Mouse (Mus musculus): Measurements from ENCODE around the gene Atp6v1d.

The Atp6v1d gene

GRCm38 (mm10) chr12:78861496-78862253 is at the start of gene Atp6v1d, which contains the start of gene Eif2s1:
TSS of gene Atp6v1d (minus strand) at chr12:78861638.
TSS of gene Eif2s1 (plus strand) at chr12:78861819.
- DNase-seq (ENCODE audit: low read depth): peak; percentile 98

DNA sequence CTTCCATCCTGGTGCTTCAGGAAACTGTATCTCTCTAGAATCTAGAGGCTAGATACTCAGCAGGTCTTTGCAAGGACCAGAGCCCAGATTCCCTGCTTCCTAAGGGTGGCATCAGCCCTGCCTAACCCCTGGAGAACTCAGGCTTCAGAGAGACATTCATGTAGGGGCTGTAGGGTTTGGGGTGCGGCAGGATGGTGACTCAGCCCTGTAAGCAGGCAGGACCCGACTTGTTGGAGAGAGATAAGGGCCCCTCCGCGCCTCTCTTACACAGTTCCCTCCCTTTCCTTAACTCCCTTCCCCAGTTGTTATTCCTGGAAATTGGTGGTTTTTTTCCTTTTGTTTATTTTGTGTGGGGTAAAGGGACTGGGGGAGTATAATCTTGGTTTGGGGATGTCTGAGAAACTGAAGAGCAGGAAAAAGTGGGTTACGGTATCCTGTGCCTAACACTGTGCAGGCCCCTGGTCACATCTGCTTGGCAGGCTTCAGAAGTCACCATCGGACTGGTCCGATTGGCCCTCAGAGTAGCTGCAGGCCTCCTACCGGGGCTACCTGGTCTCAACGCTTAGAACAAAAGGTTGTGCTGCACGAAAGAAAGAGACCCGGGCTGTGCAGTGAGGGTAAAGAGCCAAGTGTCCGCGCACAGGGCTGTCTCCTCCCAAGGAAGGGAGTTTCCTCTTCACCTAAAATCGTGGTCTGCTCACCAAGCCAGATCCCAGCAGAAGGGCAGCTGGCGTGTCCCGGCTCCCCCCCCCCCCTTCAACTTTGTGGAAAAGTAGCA is 49.4 kb upstream of the Atp6v1d start:
- DNase-seq (ENCODE audit: low read depth): peak; percentile 78

GRCm38 (mm10) chr12:78908081-78908605 is 46.7 kb upstream of the Atp6v1d start:
- no peak for DNase-seq (ENCODE audit: low read depth)

- no peak for DNase-seq (ENCODE audit: low read depth)
These were observed 45.3 kb upstream of the Atp6v1d start, which contains the start of gene Plek2 for GRCm38 (mm10) chr12:78906707-78907162. TSS of gene Plek2 (minus strand) at chr12:78906964.

- no peak for DNase-seq (ENCODE audit: low read depth)
These were observed 43.1 kb upstream of the Atp6v1d start for GRCm38 (mm10) chr12:78904499-78904898.

DNA sequence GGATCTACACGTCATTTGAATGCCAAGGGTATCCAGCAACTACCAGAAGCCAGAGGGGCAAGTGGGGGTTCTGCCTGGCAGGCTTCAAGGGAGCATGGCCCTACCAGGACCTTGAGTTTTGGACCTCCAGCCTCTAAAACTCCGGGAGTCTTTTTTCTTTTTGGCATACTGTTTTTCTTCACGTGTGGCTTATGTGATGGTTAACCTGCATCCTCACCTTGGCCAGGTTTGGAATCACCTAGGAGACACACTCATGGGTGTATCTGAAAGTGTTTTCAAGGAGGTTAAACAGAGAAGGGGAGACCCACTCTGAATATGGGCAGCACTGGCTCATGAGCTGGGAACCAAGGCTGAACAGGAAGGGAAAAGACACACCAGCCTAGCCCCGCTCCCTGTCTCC is 41.9 kb upstream of the Atp6v1d start:
- DNase-seq (ENCODE audit: low read depth): no peak

GRCm38 (mm10) chr12:78901467-78901866 is 40.0 kb upstream of the Atp6v1d start:
- no peak for DNase-seq (ENCODE audit: low read depth)

- DNase-seq (ENCODE audit: low read depth): no peak
These were observed 36.4 kb upstream of the Atp6v1d start for GRCm38 (mm10) chr12:78897861-78898260.

GRCm38 (mm10) chr12:78891149-78891548 is 29.7 kb upstream of the Atp6v1d start:
- DNase-seq (ENCODE audit: low read depth): no peak

DNA sequence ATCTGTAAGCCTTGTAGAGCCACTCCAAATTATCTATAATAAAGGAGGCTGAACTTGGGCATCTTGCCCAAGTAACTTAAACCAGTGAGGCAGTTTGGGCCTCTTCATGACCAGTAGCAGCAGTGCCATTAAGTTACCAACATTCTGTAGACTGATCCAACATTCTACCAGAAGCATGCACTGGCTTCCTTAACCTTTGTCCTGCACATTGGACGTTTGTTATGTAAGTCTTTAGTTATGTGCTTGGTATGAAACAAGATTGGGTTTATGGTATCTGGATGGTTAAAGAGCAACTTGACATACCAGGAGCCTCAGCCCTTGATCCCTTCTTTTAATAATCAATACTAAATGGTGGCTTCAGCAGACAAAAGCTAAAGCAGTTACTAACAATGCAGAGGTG is 28.6 kb upstream of the Atp6v1d start:
- no peak for DNase-seq (ENCODE audit: low read depth)

DNA sequence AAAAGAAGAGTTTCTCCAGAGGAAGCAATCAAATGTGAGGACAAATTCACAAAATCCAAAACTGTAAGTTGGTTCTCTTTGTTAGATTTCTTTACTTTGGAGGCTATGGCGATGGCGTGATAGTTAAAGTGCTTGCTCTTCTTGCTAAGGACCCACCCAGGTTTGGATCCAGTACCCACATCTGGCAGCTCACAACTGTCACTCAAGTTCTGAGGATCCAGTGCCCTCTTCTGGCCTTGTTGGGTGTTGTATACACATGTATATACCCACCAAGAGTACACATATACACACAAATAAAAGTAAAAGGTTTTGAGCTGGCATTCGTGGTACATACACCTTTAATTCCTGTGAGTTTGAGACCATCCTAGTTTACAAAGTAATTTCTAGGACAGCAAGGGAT is 13.1 kb upstream of the Atp6v1d start:
- DNase-seq (ENCODE audit: low read depth): no peak

DNA sequence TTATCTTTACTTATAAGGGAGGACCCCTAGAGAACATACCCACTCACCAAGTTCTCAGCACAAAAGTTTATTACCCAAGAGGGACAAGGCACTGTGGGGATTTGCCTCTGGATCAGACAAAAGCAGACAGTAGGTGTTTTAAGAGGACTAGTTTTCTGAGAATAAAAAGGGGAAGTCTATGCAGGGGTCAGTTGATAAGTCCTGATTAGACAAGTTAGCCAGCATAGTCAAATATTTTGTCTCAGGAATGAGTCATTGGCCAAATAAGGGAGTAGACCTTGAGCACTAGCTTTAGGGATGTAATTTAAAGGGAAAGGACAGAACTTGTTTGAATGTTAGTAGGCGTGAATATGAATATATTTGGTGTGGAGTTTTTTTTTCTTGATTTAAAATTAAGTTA is 6.7 kb upstream of the Atp6v1d start:
- no peak for DNase-seq (ENCODE audit: low read depth)

DNA sequence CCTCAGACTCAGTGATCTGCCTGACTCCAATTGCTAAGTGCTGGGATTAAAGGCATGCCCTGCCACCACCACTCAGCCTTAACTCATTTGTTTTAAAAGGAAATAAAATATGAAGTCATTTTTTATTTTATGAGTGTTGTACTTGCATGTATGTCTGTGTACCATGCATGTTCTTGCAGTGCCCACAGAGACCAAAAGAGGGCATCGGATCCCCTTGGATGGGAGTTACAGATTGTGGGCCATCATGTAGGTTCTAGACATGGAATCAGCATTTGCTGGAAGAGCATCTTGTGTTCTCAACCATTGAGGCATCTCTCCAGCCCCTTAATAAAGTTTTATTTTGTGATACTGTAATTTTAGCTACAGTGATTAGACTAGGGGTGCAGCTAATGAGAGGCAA is 4.0 kb upstream of the Atp6v1d start:
- peak; percentile 53 for DNase-seq (ENCODE audit: low read depth)

GRCm38 (mm10) chr12:78862254-78862730 is 854 bp upstream of the Atp6v1d start:
- no peak for DNase-seq (ENCODE audit: low read depth)

GRCm38 (mm10) chr12:78860921-78861495 is 430 bp downstream of the Atp6v1d start:
- no peak for DNase-seq (ENCODE audit: low read depth)

DNA sequence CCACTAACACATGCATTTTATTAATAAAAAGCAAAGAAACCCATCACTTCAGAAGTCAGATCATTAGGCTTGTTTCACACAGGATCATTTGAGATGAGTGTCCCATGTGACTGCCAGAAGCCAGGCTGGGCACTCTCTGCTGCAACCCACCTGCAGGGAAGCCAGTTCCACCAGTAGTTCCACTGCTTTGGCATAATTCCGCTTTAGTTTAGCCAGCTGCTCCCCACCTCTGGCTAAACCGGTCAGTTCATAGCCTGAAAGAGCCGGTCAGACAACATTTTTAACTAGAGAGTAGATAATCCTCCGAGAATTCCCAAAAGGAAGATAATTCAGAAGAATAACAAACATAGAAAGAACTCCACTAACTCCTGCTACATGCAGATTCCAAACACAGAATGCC is 13.2 kb downstream of the Atp6v1d start:
- no peak for DNase-seq (ENCODE audit: low read depth)

DNA sequence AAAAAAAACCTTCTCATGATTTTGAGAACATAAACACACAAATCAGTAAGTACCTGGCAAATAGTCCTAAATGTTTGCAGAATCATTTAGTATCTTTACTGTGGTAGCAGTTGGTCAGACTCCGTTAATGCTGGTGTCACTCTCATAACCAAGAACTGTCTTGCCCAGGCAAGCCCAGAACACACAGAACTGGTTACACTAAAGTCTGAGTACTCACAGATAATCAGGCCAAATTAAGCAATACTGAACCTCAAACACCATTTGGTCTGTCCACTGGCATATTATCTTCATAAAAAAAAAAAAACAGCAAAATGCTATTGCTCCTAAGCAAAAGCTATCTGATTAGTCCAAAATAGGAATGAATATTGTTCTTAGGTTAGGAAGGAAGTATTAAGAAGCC is 19.0 kb downstream of the Atp6v1d start:
- DNase-seq (ENCODE audit: low read depth): no peak

- DNase-seq (ENCODE audit: low read depth): no peak
These were observed 21.5 kb downstream of the Atp6v1d start for GRCm38 (mm10) chr12:78839906-78840305.

DNA sequence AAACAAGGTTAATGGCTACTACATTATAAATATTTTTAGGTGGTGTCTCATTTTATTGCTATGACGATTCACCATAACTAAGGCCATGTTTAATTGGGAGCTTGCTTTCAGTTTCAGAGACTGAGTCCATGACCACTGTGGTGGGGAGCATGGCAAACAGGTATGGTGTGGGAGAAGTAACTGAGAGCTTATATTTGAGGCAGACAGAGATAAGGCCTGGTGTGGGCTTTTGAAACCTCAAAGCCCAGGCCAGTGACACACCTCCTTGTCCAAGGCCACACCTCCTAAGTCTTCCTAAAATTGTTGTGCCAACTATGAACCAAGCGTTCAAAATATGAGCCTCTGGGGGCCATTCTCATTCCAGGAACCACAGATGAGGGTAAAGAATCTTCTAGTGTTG is 26.9 kb downstream of the Atp6v1d start:
- no peak for DNase-seq (ENCODE audit: low read depth)

GRCm38 (mm10) chr12:78814437-78814836 is 47.0 kb downstream of the Atp6v1d start:
- no peak for DNase-seq (ENCODE audit: low read depth)

- DNase-seq (ENCODE audit: low read depth): no peak
These were observed 59.6 kb downstream of the Atp6v1d start for GRCm38 (mm10) chr12:78801836-78802235.

- no peak for DNase-seq (ENCODE audit: low read depth)
These were observed 61.4 kb downstream of the Atp6v1d start for GRCm38 (mm10) chr12:78800036-78800435.
